Mouse (Mus musculus): ENCODE data around the gene Hist1h1e. TPM values are rescaled to one million over a fixed set of nuclear protein-coding genes. Genes with fewer than 3 reads are reported as not detected.
"Not testable (repeated sequence)": the region's sequence is repeated elsewhere in the genome, so short reads cannot be mapped to it uniquely, and the experiment has no call there.

Hist1h1e gene
- total and polyA plus RNA-seq, 3 experiments: 1.9 to 486 (median 18.3) TPM

DNA sequence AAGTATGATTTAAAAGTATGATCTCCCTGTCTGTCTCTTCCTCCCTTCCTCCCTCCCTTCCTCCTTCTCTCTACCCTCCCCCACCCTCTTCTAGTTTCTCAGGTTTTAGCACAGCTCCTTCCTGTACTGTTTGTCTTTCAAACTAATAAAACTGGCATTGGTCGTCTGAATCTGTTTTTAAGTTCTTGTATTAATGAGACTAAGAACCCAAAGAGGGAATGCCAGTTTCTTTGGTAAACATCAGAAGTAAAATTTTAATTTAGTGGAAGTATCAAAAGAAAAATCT is 35.5 kb downstream of the Hist1h1e start:
- TF ChIP-seq CHD2 (IDR thresholded peaks at IDR 0.05; ENCODE audit: low read length): peak; percentile 81
- no peak for TF ChIP-seq ZKSCAN1 (IDR thresholded peaks at IDR 0.05; ENCODE audit: borderline replicate concordance, low read depth, low read length)
- Histone ChIP-seq H3K4me1 (ENCODE audit: control insufficient read depth in 1 of 2, insufficient read depth in 2 of 2) (peaks cover 3 to 51% of the 10 kb centered on the region in 2 experiments), H3K27me3 (replicated peaks) (no peaks in the 10 kb centered on the region), H3K79me2 (replicated peaks; ENCODE audit: control insufficient read depth, extremely low read depth, insufficient read depth, poor library complexity, severe bottlenecking) (no peaks in the 10 kb centered on the region), H3K9ac (ENCODE audit: insufficient read depth, low read depth) (peak overlapping the region; percentile 94), H3K4me3 (replicated peaks in 1 of 3; ENCODE audit: low read depth in 2 of 3, low read length in 2 of 3, poor library complexity in 1 of 3) (no peak overlapping the region), H3K9me3 (replicated peaks; ENCODE audit: low read length) (no peaks in the 10 kb centered on the region), H3K27ac (ENCODE audit: insufficient read depth, low read depth) (peak overlapping the region; percentile 74; the same call in 1 of the 2 replicates), H3K36me3 (replicated peaks in 1 of 2; ENCODE audit: control insufficient read depth in 1 of 2, insufficient read depth in 1 of 2, low read length in 1 of 2) (no peaks in the 10 kb centered on the region), H3K4me2 (ENCODE audit: insufficient read depth, low read depth, poor library complexity, severe bottlenecking) (peak overlapping the region; percentile 97)
- dilution Hi-C loops (cut with MboI; ENCODE audit: extremely low pct_ligation_motif_present, extremely low pct_unique_long_range_greater_than_20kb, low sequenced_read_pairs): no loop called here
- DNase-seq (ENCODE audit: extremely low read depth): peak; percentile 42
- in situ Hi-C loops (cut with MboI; ENCODE audit: low pct_ligation_motif_present, low pct_unique_long_range_greater_than_20kb, low sequenced_read_pairs): no loop called here

DNA sequence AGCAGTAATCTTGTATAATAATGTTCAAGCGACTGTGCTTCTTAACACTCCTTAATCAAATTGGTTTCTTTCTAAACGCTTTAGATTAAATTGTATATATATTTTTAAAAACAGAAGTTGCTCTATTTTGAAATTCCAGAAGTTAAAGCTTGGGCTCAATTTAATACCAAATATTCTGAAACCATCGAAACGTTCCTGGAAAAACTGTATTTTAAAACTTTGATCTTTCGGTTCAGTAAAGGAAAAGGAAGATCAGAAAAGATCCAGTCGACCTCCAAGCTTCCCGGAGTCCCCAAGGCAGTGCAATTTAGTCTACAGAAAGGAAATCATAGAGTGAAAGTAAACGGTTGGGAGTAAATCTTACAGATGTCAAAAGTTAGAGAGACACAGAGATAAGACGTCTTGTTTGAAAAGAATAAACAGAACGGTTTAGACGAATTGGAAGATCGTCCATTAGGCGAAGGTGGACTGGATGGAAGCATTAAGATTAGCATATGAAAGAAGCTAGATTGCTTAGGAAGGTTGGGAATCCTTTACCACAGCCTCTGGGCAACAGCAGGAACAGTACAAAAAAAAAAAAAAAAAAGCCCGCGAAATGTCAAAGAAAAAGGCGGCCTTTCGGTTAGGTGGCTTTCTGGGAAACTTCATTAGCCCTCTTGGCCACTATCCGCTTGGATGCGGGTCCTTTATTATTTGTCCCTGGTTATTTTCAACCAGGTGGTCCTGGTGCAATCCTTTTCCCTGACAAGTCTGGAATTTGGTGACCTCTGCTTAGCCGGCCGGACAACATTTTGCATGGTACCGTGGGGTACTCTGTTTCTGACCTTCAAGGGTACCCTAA is 36.0 kb downstream of the Hist1h1e start:
- no peak for DNase-seq (ENCODE audit: extremely low read depth)

DNA sequence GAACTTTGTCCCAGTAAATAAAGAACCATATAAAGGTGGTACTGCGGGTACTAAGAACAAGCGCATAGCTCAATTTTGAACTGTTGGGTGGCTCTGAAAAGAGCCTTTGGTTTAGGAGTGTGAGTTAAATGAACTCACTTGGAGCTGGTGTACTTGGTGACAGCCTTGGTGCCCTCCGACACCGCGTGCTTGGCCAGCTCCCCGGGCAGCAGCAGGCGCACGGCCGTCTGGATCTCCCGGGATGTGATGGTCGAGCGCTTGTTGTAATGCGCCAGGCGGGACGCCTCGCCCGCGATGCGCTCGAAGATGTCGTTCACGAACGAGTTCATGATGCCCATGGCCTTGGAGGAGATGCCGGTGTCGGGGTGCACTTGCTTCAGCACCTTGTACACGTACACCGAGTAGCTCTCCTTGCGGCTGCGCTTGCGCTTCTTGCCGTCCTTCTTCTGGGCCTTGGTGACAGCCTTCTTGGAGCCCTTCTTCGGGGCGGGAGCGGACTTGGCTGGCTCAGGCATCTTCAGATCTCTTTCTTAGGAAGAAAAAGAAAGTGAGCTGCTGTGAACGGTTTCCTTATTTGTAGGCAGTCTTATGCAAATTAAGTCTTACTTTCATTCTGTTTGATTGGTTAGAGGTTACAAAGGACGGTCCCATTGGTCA is 36.8 kb downstream of the Hist1h1e start:
- DNase-seq (ENCODE audit: extremely low read depth): peak; percentile 93
- Histone ChIP-seq H3K9ac (ENCODE audit: insufficient read depth, low read depth) (peak overlapping the region; percentile 98), H3K4me3 (replicated peaks in 1 of 3; ENCODE audit: low read depth in 2 of 3, low read length in 2 of 3, poor library complexity in 1 of 3) (peak overlapping the region; percentile 23 to 47 (median 45)), H3K27ac (ENCODE audit: insufficient read depth, low read depth) (peak overlapping the region; percentile 94), H3K4me1 (ENCODE audit: control insufficient read depth in 1 of 2, insufficient read depth in 2 of 2) (peaks cover 3 to 47% of the 10 kb centered on the region in 2 experiments), H3K4me2 (ENCODE audit: insufficient read depth, low read depth, poor library complexity, severe bottlenecking) (peak overlapping the region; percentile 96)
- dilution Hi-C loops (cut with MboI; ENCODE audit: extremely low pct_ligation_motif_present, extremely low pct_unique_long_range_greater_than_20kb, low sequenced_read_pairs); H3K36me3 ChIP-seq (replicated peaks in 1 of 2; ENCODE audit: control insufficient read depth in 1 of 2, insufficient read depth in 1 of 2, low read length in 1 of 2); H3K79me2 ChIP-seq (replicated peaks; ENCODE audit: control insufficient read depth, extremely low read depth, insufficient read depth, poor library complexity, severe bottlenecking); H3K27me3 ChIP-seq (replicated peaks); H3K9me3 ChIP-seq (replicated peaks; ENCODE audit: low read length); in situ Hi-C loops (cut with MboI; ENCODE audit: low pct_ligation_motif_present, low pct_unique_long_range_greater_than_20kb, low sequenced_read_pairs): not testable (repeated sequence)
- TF ChIP-seq ZMIZ1 (IDR thresholded peaks at IDR 0.05; ENCODE audit: low read depth, low read length) (peak; percentile 99), MXI1 (IDR thresholded peaks at IDR 0.05; ENCODE audit: low read depth, low read length) (0 out of 2 replicates have a peak, but pooled peaks have one; percentile 47), USF2 (conservative IDR thresholded peaks at IDR 0.05; ENCODE audit: low read depth, low read length) (peak; percentile 3; the same call in 1 of the 2 replicates), POLR2A (IDR thresholded peaks at IDR 0.05; ENCODE audit: low read depth, low read length) (peak; percentile 97), SIN3A (IDR thresholded peaks at IDR 0.05; ENCODE audit: low read length) (peak; percentile 60; the same call in 1 of the 2 replicates), NRF1 (IDR thresholded peaks at IDR 0.05; ENCODE audit: low read depth, low read length) (peak; percentile 63; the same call in 1 of the 2 replicates), UBTF (IDR thresholded peaks at IDR 0.05; ENCODE audit: low read depth, low read length) (peak; percentile 94; the same call in 1 of the 2 replicates), CHD2 (IDR thresholded peaks at IDR 0.05; ENCODE audit: low read length) (peak; percentile 92), POLR2AphosphoS2 (IDR thresholded peaks at IDR 0.05; ENCODE audit: low read depth, low read length) (peak; percentile 97), NELFE (IDR thresholded peaks at IDR 0.05; ENCODE audit: low read depth, low read length) (peak; percentile 99), TBP (conservative IDR thresholded peaks at IDR 0.05; ENCODE audit: low read depth, low read length) (peak; percentile 99), RCOR1 (conservative IDR thresholded peaks at IDR 0.05; ENCODE audit: low read depth, low read length) (0 out of 2 replicates have a peak, but pooled peaks have one; percentile 30), HCFC1 (IDR thresholded peaks at IDR 0.05; ENCODE audit: low read depth, low read length) (peak; percentile 48; the same call in 1 of the 2 replicates), TCF12 (IDR thresholded peaks at IDR 0.05; ENCODE audit: low read depth, low read length) (peak; percentile 88)

More for the DNA sequence above, 36.0 kb downstream of the Hist1h1e start:
- Histone ChIP-seq H3K79me2 (replicated peaks; ENCODE audit: control insufficient read depth, extremely low read depth, insufficient read depth, poor library complexity, severe bottlenecking) (no peaks in the 10 kb centered on the region), H3K4me3 (replicated peaks in 1 of 3; ENCODE audit: low read depth in 2 of 3, low read length in 2 of 3, poor library complexity in 1 of 3) (peak overlapping the region; percentile 0 to 33 (median 32)), H3K27ac (ENCODE audit: insufficient read depth, low read depth) (peak overlapping the region; percentile 74), H3K4me1 (ENCODE audit: control insufficient read depth in 1 of 2, insufficient read depth in 2 of 2) (peaks cover 3 to 47% of the 10 kb centered on the region in 2 experiments), H3K9ac (ENCODE audit: insufficient read depth, low read depth) (peak overlapping the region; percentile 94), H3K27me3 (replicated peaks) (no peaks in the 10 kb centered on the region), H3K36me3 (replicated peaks in 1 of 2; ENCODE audit: control insufficient read depth in 1 of 2, insufficient read depth in 1 of 2, low read length in 1 of 2) (no peaks in the 10 kb centered on the region), H3K4me2 (ENCODE audit: insufficient read depth, low read depth, poor library complexity, severe bottlenecking) (peak overlapping the region; percentile 97), H3K9me3 (replicated peaks; ENCODE audit: low read length) (no peaks in the 10 kb centered on the region)
- in situ Hi-C loops (cut with MboI; ENCODE audit: low pct_ligation_motif_present, low pct_unique_long_range_greater_than_20kb, low sequenced_read_pairs) (no loop called here), dilution Hi-C loops (cut with MboI; ENCODE audit: extremely low pct_ligation_motif_present, extremely low pct_unique_long_range_greater_than_20kb, low sequenced_read_pairs) (no loop called here)
- no peak for TF ChIP-seq HCFC1 (IDR thresholded peaks at IDR 0.05; ENCODE audit: low read depth, low read length)
- TF ChIP-seq ZNF384 (IDR thresholded peaks at IDR 0.05; ENCODE audit: low read depth, low read length): peak; percentile 92
- no peak for TF ChIP-seq EP300 (IDR thresholded peaks at IDR 0.05; ENCODE audit: low read length)
- TF ChIP-seq JUND (conservative IDR thresholded peaks at IDR 0.05; ENCODE audit: low read depth, low read length): no peak
- TF ChIP-seq IRF4 (IDR thresholded peaks at IDR 0.05; ENCODE audit: low read depth, low read length): no peak
- peak; percentile 93; the same call in 1 of the 2 replicates for TF ChIP-seq E2F4 (IDR thresholded peaks at IDR 0.05; ENCODE audit: insufficient replicate concordance, low read depth, low read length)
- 0 out of 2 replicates have a peak, but pooled peaks have one; percentile 16 for TF ChIP-seq TBP (conservative IDR thresholded peaks at IDR 0.05; ENCODE audit: low read depth, low read length)
